Mouse (Mus musculus) forebrain, embryonic 10.5 days (tissue): ENCODE measurements around the gene Atxn2. TPM values are rescaled to one million over a fixed set of nuclear protein-coding genes. Genes with fewer than 3 reads are reported as not detected.
A peak's percentile ranks its signal among the peaks of the same experiment; 100 is the strongest.

Source experiments
- DNase-seq: peaks from one replicate; pipeline ENCODE4 v3.0.0-alpha.2; 2017; ENCODE audit warnings: low spot score; ENCODE audit errors: extremely low spot score
- H3K27ac ChIP-seq: fragments of 300-500 bp; sonication (generic); 2 replicates; pipeline ENCODE4 v1.5.1; 2016; ENCODE audit warnings: mild to moderate bottlenecking
- H3K27me3 ChIP-seq: fragments of 300-500 bp; sonication (generic); 2 replicates; pipeline ENCODE4 v1.6.1; 2016; ENCODE audit warnings: mild to moderate bottlenecking; ENCODE audit not compliant: poor library complexity, severe bottlenecking
- H3K36me3 ChIP-seq: fragments of 300-500 bp; sonication (generic); replicated peaks from 2 replicates; pipeline ENCODE4 v1.6.1; 2016; ENCODE audit warnings: mild to moderate bottlenecking, moderate library complexity
- H3K4me1 ChIP-seq: fragments of 300-500 bp; sonication (generic); 2 replicates; pipeline ENCODE4 v1.6.1; 2016
- H3K4me3 ChIP-seq: fragments of 300-500 bp; sonication (generic); 2 replicates; pipeline ENCODE4 v1.5.1; 2016; ENCODE audit warnings: mild to moderate bottlenecking, moderate library complexity
- H3K9me3 ChIP-seq: fragments of 300-500 bp; sonication (generic); 2 replicates; pipeline ENCODE4 v1.6.1; 2016; ENCODE audit warnings: mild to moderate bottlenecking, moderate library complexity
- WGBS: fragments of 180-500 bp; shearing (Covaris S2); methylation state at CpG from one replicate; pipeline ENCODE4 v1.1.7; 2016; 5-methylcytosine and 5-hydroxymethylcytosine counted together
- polyA plus RNA-seq: library from polyadenylated mRNA; unstranded; fragments of >200 nt; fragmentation: Nextera tagmentation; extraction: Ambion mirVana; gene quantifications from 2 replicates; pipeline ENCODE4 v1.2.1, GENCODE M21; 2016

Gene Atxn2
- polyA plus RNA-seq, 1 experiment from 2014 or later: 41.0 TPM

DNA sequence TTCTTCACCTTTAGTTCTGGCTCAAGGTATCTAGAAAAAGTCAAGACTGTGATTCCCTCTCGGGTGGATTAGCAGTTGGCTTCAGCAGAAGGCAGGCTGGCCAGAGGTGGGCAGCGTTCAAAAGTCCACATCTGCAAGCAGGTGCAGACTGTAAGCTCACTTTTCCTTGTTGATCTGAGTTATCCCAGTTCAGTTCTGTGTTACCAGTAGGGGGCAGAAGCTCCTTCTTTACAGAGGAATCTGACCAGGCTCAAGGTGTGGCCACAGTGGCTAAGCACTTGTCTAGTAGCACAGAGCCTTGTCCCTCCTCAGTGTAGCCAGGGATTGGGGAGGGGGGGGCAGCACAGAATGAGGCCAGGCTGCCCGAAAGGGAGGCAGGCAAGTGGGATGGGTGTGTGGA lies 103.9 kb downstream of the Atxn2 start:
- no peak overlapping the region for H3K27ac ChIP-seq
- H3K36me3 ChIP-seq: peaks cover 99% of the 10 kb centered on the region
- no peaks in the 10 kb centered on the region for H3K9me3 ChIP-seq
- H3K27me3 ChIP-seq: no peaks in the 10 kb centered on the region
- H3K4me3 ChIP-seq: no peak overlapping the region
- DNase-seq: peak; percentile 26
- no peaks in the 10 kb centered on the region for H3K4me1 ChIP-seq
- 81% methylated on average over 3 of the region's 3 CpGs for WGBS

DNA sequence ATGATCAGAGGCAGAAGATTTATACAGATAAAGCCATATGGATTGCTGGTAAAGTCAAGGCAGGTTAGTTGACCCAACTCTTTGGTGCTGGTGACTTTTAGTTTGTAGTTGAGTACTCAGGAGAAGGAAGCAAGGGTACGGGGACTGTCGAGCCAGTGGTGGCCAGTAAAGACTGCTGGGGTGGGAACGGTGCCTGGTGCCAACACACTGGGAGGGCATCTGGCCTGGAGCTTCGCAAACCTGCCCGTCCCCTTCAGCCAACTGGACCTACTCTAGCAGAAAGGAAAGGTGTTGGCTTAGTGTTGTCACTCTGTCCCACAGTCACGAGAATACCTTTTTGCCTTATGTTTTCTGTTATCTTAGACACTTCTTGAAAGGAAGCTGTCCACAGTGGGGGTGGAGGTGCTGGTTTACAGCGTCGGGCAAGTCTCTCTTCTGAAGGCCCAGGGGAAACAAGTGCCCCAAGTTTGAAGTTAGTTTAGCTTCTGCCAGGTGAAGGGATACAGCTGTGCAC lies 104.8 kb downstream of the Atxn2 start:
- DNase-seq: no peak
- no peaks in the 10 kb centered on the region for H3K9me3 ChIP-seq
- peaks cover 99% of the 10 kb centered on the region for H3K36me3 ChIP-seq
- WGBS: 94% methylated on average over 8 of the region's 8 CpGs
- H3K4me1 ChIP-seq: no peaks in the 10 kb centered on the region
- no peak overlapping the region for H3K27ac ChIP-seq
- no peak overlapping the region for H3K4me3 ChIP-seq
- H3K27me3 ChIP-seq: no peaks in the 10 kb centered on the region

DNA sequence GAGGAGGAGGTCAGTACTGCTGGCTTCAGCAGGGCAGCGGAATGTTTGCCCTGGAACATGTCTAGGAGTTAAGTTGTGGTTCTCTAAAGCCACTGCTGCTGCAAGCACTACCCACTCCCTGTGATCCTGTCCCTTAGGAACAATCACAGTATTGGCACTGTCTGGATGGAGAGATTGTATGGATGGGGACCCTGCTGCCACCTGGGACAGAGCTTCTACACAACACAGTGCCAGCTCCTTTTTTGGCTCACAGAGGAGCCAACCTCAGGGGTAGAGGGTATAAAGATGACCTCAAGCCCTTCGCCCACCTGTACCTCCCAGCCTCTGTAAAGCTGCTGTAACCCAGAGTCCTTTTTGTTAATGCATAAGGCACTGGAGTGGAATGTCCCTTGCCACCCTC lies 105.5 kb downstream of the Atxn2 start:
- no peak for DNase-seq
- Histone ChIP-seq H3K9me3 (no peaks in the 10 kb centered on the region), H3K36me3 (peaks cover 99% of the 10 kb centered on the region), H3K4me1 (no peaks in the 10 kb centered on the region), H3K27ac (no peak overlapping the region), H3K4me3 (no peak overlapping the region), H3K27me3 (no peaks in the 10 kb centered on the region)
- WGBS: 98% methylated on average over 2 of the region's 2 CpGs

DNA sequence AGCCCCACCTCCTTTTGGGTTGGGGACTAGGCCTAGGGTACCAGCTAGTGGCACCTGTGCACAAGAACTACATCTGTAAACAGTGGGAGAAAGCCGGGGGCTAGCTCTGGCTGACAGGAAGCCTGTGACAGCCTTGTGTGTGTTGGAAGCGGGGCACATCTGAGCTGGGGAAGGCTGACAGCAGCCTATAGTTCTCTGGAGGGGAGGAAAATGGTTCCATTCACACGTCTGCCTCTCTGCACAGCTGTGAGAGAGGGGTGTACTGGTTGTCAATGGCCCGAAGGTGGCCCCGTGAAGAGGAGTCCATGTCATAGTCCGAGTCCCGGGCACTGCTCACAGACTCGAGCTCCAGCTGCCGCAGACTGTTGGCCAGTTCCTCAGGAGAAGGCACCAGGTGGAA lies 106.4 kb downstream of the Atxn2 start:
- Histone ChIP-seq H3K27me3 (no peaks in the 10 kb centered on the region), H3K4me1 (no peaks in the 10 kb centered on the region), H3K9me3 (no peaks in the 10 kb centered on the region), H3K36me3 (peaks cover 97% of the 10 kb centered on the region), H3K27ac (no peak overlapping the region), H3K4me3 (no peak overlapping the region)
- WGBS: 94% methylated on average over 9 of the region's 9 CpGs
- DNase-seq: no peak

DNA sequence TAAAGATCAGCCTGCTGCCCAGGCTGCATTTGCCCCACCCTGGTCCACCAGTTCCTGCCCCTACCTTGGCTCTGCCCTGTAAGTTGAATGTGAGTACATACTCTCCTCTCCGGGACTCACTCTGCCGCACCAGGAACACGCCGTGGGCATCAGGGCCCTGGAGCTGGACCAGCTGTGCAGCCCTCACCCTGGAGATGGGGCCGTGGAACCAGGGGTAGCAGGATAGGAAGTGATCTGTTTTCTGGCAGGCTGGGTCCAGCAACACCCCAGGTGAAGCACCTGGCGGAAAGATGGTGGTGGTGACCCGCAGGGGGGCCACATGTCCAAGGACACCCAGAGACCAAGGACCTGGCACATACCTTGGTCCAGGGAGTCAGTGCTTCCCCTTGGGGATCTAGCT lies 107.3 kb downstream of the Atxn2 start:
- peaks cover 7% of the 10 kb centered on the region for H3K4me1 ChIP-seq
- DNase-seq: no peak
- H3K27ac ChIP-seq: no peak overlapping the region
- H3K9me3 ChIP-seq: no peaks in the 10 kb centered on the region
- WGBS: 94% methylated on average over 7 of the region's 7 CpGs
- H3K4me3 ChIP-seq: no peak overlapping the region
- no peaks in the 10 kb centered on the region for H3K27me3 ChIP-seq
- peaks cover 96% of the 10 kb centered on the region for H3K36me3 ChIP-seq

DNA sequence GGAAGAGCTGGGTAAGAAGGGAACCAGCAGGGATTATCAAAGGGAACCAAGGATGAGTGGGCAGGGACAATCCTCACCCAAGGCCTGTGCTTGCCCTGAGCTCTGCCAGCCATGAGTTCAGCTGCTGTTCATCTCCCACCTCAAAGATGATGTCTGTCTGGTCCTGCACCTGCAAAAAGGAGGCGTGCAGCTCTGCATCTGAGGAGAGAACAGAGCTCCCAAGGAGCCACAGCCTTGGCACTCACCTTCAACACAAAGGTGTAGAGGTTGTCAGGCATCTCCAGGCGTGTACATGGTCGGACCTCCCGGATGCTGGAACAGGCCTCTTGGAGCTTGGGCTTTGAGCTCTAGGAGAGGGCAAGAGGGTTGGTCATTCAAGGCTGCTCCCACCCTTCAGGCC lies 107.7 kb downstream of the Atxn2 start:
- Histone ChIP-seq H3K4me3 (no peak overlapping the region), H3K27me3 (no peaks in the 10 kb centered on the region), H3K4me1 (peaks cover 12% of the 10 kb centered on the region), H3K9me3 (no peaks in the 10 kb centered on the region), H3K27ac (no peak overlapping the region), H3K36me3 (peaks cover 91% of the 10 kb centered on the region)
- DNase-seq: no peak
- WGBS: 92% methylated on average over 4 of the region's 4 CpGs

DNA sequence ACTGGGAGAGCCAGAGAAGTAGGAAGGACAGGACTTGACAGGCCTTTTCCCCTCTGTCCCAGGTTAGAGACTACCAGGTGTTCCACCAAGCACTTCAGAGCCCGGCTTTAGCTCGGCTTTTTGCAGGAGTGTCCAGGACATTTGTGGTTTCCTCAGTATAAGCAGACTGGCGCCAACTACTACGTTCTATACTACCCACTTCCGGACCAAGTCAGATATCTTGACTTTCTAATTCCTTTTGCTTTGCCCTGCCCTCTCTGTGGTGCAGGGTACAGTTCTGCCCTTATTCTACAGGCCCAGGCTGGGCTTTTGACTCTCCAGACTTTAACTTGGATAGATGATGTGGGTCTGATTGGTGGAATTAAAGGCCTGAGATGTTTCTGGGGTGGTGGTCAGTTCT lies 108.4 kb downstream of the Atxn2 start:
- Histone ChIP-seq H3K4me1 (peaks cover 19% of the 10 kb centered on the region), H3K4me3 (no peak overlapping the region), H3K27me3 (no peaks in the 10 kb centered on the region), H3K36me3 (peaks cover 90% of the 10 kb centered on the region), H3K27ac (no peak overlapping the region), H3K9me3 (no peaks in the 10 kb centered on the region)
- 82% methylated on average over 5 of the region's 5 CpGs for WGBS
- DNase-seq: no peak

DNA sequence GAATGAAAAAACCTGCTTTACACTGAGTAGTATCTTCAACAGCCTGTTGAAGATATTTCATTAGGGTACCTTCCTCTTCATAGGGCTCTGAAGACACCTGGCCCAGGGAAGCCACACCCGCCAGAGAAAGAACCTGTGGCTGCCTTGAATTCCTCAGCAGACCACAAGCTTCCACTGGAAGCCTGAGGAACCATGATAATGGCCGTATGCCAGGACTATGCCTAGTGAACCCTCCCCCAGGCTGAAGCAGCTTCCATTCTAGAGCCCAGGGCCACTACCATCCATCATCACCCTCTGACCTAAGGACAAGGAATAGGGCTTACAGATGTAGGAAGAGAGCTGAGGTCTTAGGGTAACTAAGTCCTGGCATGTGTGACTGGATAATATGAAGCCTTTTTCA lies 109.0 kb downstream of the Atxn2 start:
- H3K27me3 ChIP-seq: no peaks in the 10 kb centered on the region
- DNase-seq: no peak
- no peak overlapping the region for H3K27ac ChIP-seq
- peaks cover 20% of the 10 kb centered on the region for H3K4me1 ChIP-seq
- H3K36me3 ChIP-seq: peaks cover 91% of the 10 kb centered on the region
- H3K4me3 ChIP-seq: no peak overlapping the region
- 83% methylated on average over 2 of the region's 2 CpGs for WGBS
- H3K9me3 ChIP-seq: no peaks in the 10 kb centered on the region

DNA sequence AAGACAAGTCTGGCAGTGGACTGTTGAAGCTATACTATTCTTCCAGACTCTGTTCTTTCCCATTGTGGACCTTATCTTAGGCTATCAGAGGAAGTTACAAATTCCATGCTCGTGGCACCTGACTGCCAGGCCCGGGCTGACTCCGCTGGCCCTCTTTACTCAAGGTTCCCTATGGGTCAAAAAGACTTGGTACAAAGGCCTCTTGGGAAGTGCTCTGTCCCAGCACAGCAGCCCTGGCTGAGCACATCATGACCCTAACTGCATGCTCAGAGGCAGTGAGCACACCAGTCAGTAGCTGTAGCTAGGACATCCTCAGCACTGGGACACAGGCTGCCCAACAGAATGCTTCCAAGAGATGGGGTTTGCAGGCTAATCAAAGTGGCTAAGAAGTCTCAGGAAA lies 109.5 kb downstream of the Atxn2 start:
- H3K27me3 ChIP-seq: no peaks in the 10 kb centered on the region
- peaks cover 91% of the 10 kb centered on the region for H3K36me3 ChIP-seq
- no peak overlapping the region for H3K27ac ChIP-seq
- H3K9me3 ChIP-seq: no peaks in the 10 kb centered on the region
- no peak for DNase-seq
- no peak overlapping the region for H3K4me3 ChIP-seq
- H3K4me1 ChIP-seq: peaks cover 20% of the 10 kb centered on the region
- WGBS: 97% methylated on average over 3 of the region's 3 CpGs

DNA sequence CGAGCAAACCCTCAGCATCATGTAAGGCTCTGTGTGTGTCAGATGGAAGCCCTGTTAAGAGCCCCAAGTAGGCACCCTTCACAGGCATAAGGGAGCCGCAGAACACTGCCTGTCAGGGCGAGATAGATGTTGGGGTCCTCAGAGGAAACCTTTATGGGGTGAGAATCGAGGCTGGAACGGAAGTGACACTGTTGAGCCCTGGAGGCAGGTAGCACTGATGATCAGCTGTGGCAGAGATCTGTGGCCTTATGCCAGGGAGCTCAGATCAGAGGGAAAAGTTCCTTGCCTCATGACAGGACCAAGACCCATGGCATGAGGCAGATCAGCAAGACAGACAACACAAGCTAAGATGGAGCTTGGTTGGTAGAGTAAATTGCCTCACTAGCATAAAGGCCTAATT lies 110.0 kb downstream of the Atxn2 start:
- H3K27ac ChIP-seq: no peak overlapping the region
- H3K27me3 ChIP-seq: no peaks in the 10 kb centered on the region
- DNase-seq: no peak
- WGBS: 87% methylated on average over 5 of the region's 5 CpGs
- H3K4me1 ChIP-seq: peaks cover 20% of the 10 kb centered on the region
- H3K4me3 ChIP-seq: no peak overlapping the region
- peaks cover 89% of the 10 kb centered on the region for H3K36me3 ChIP-seq
- no peaks in the 10 kb centered on the region for H3K9me3 ChIP-seq

DNA sequence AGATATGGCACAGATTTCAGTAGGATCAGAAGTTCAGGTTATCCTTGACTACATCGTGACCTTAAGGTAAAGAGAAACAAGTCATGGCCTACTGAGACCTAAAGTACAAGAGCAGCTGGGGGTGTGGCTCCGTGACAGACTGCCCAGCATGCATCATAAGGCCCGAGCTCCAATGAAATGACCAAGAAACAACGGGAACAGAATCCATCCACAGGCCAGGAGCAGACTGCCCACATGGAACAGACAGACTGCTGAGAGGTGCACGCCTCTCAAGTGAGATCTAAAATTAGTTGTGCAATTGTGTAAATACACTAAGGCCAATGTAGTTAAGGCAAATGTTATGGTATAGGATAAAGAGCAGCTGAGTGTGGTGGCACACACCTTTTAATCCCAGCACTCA lies 110.4 kb downstream of the Atxn2 start:
- Histone ChIP-seq H3K27ac (no peak overlapping the region), H3K27me3 (peaks cover 1% of the 10 kb centered on the region), H3K4me3 (no peak overlapping the region), H3K36me3 (peaks cover 89% of the 10 kb centered on the region), H3K9me3 (no peaks in the 10 kb centered on the region), H3K4me1 (peaks cover 20% of the 10 kb centered on the region)
- WGBS: 82% methylated on average over 5 of the region's 5 CpGs
- no peak for DNase-seq

DNA sequence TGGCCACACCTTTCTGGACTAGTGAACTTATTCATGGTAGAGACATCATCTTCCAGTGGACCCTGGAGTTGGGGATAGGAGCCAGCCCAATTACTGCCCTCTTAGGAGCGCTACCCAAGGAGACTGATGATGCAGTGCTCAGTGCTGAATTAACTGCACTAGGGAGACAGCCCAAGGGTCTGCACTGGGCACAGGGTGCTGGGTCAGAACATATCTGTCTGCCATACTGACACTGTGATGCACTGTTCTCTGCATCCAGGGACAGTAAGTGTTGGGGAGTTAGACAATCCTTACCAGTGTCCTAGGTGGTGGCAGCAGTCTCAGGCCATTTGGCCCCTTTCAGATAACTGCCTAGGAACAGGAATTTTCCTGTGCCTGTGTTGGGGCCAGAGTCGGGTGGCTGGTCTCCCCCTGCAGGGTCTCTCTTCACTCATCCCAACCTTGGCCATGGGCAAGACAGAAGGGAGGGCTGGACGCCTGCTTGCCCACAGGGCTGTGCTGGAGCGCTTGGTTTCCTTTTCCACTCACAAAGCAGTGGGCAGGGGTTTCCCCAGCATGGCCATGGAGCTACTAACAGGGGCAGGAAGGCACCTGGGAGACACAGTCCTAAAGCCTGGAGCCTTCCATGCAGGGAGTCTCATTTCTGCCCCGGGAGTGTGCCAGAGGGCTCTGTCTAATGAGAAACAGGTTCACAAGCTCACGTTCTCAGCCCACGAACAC lies 111.8 kb downstream of the Atxn2 start:
- no peak overlapping the region for H3K4me3 ChIP-seq
- no peak for DNase-seq
- H3K9me3 ChIP-seq: no peaks in the 10 kb centered on the region
- H3K27ac ChIP-seq: peak overlapping the region; percentile 31
- H3K4me1 ChIP-seq: peaks cover 20% of the 10 kb centered on the region
- peaks cover 15% of the 10 kb centered on the region for H3K27me3 ChIP-seq
- WGBS: 78% methylated on average over 7 of the region's 7 CpGs
- peaks cover 85% of the 10 kb centered on the region for H3K36me3 ChIP-seq

DNA sequence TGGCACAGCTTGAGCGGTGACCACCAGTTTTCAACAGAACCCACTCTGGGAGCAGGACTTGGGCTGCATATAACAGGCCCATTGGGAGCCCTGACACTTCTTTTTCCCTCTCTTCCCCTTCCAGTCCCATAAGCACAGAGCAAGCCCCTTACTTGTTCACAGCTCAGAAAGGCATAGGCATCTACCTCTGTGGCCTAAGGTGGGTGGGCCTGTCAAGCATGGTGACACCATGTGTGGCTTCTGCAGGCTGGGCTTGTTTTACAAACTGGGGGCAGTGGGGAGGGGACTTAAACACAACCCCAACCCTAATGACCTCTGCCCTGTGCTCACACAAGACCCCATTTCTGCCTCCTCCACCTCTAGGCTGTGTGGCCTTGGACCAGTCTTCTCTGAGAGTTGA lies 112.5 kb downstream of the Atxn2 start:
- peaks cover 22% of the 10 kb centered on the region for H3K27me3 ChIP-seq
- peak overlapping the region; percentile 31; the same call in 1 of the 2 replicates for H3K27ac ChIP-seq
- peaks cover 82% of the 10 kb centered on the region for H3K36me3 ChIP-seq
- WGBS: 93% methylated on average over 1 of the region's 1 CpGs
- no peak overlapping the region for H3K4me3 ChIP-seq
- peaks cover 26% of the 10 kb centered on the region for H3K4me1 ChIP-seq
- no peaks in the 10 kb centered on the region for H3K9me3 ChIP-seq
- DNase-seq: no peak
